Mouse (Mus musculus): ENCODE results near the gene Hoxa2.

Gene Hoxa2

DNA sequence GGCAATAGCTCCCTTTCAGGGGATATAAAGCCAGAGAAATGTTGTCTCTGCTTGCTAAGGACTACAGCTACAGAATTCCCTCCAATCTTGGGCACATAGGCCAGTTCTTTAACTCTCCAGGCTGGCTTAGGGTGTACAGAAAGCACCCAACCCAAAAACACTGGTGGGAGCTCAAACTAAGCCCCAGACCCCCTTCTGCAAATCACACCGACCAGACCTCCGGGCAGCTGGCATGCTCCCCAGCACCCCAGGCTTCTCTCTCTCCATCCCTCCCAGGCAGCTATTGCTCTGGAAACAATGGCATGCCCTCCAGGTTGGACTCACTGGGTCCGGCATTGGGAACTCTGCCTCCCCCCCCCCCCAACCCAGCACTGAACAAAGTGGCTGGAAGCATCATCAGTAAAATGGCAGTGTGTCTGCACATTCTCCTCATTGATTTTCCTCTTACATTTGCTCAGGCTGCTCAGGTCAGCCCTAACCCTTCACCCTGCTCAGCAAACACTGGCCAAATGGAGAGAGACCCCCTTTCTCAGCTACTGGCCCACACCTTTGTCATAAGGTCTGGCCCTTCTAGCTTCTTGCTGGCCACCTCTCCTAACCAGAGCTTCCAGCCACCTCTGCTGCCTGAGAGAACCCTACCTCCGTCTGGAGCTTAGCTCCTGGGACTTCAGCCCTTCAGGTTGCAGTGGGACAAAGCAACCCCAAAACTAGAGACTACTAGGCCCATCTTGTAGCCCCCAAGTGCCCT is 14.5 kb upstream of the Hoxa2 start:
- DNase-seq (ENCODE audit: low spot score) = no peak

DNA sequence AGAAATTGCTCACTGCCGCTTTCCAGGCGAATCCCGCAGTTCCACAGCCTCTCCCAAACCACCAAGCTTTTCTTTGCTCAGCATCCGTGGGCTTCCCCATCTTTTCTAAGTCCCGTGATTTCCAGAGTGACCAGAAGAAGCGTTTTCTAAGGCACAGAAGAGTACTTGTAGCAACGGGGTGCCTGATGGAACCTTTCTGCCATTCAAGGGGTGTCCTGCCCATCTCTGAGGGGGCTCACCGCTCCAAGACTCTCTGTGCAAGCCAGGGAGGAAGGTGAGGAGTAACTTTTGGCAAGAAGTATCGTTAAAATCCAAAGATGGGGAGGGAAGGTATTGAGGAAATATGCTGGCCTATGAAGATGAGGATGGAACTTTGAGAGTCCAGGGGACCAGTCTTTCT is 13.2 kb upstream of the Hoxa2 start:
- DNase-seq (ENCODE audit: low spot score) = no peak

GRCm38 (mm10) chr6:52177061-52177735 is 12.6 kb upstream of the Hoxa2 start, which contains the start of gene 5730596B20Rik:
Gene 5730596B20Rik, plus strand, starts transcription at chr6:52177498.
- no peak for DNase-seq (ENCODE audit: low spot score)

GRCm38 (mm10) chr6:52176391-52176790 is 11.8 kb upstream of the Hoxa2 start:
- no peak for DNase-seq (ENCODE audit: low spot score)

DNA sequence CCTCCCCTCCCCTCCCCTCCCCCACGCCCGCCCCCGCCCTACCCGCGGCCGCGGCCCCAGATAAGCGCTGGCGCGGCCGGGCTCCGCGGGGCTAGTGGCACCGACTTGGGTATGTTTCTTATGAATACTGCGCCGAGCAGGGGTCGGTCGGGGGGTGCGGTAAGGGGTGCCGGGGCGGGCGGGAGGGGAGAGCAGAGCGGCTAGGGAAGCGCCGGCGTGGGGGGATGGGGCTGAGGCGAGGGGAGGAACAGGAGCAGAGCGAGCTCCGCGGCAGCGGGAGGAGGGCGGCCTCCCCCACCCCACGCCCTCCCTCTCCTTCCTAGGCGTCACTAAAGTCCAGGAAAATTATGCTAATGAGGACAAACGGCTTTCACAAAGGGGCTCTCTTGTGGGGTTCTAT is 11.2 kb upstream of the Hoxa2 start:
- DNase-seq (ENCODE audit: low spot score) = no peak

DNA sequence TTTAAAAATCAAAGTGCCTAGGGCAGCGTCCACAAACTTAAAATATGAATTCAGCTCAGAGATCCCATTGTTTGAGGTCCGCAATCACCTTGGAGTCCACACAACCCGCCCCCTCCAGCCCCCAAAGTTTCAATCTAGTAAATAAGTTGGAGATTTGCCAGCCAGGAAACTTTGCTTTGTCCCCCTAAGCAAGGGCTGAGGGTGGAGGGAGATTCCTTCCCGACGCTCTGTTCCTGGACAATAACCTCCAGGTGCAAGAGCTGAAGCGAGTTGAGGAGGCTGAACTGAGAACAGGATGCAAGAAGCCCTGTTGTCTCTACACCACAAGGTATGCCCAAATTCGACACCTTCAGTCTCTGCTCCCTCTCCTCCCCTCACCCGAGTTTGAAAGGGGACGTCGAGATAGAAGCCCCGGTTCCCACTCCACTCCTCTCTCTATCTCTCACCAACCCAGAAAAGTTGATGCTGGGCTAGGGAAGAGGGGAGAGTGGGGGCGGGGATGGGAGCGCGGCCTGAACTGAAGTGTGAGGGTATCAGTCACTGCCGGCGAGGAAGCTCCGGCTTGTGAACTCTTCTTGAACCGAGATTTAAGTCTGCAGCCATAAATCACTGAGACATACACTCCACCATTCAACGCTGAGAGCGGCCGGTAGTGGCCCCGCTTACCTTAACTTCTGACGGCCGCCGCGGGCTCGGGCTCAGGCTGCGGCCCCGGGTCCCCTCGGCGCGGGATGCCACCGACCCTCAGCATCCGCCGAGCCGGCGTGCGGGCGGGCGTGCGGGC is 10.5 kb upstream of the Hoxa2 start:
- no peak for DNase-seq (ENCODE audit: low spot score)

DNA sequence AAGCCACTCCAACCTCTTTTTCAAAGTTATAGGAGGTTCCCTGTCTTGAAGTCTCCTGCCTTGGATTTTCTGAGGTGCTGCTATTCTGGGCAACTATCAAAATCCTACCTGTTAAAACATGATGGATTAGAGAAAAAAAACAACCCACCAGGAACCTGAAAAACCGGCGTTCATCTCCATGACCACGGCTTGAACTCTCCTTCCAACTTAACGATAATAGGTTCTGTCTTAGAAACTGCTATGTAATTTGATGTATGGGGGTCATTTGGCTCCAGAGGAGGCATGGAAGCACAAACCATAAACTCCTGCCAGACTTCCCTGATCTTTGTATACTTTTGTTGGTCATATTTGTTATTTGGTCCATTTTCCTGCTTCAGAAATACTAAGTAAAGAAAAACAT is 9.0 kb upstream of the Hoxa2 start:
- DNase-seq (ENCODE audit: low spot score) = no peak

- no peak for DNase-seq (ENCODE audit: low spot score)
Observed at GRCm38 (mm10) chr6:52172501-52172900, 7.9 kb upstream of the Hoxa2 start.

DNA sequence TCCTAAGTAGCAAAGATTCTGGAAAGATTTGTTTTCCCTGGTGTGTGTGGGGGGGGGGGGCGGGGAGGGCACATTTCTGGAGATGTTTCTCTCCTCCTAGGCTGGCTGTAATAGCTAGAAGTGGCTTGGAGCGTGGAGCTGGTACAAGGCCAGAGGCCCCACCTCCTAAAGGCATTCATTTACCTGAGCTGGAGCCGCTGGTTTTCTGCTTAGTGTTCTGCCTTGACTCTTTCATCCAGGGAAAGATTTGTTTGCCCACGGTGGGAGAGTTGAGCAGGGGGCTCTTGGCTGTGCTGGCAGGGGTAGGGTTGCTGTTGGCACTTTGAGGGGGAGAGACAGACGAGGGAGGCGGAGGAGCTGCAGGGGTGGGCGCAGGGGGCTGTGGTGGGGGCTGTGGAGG is 7.3 kb upstream of the Hoxa2 start:
- no peak for DNase-seq (ENCODE audit: low spot score)

DNA sequence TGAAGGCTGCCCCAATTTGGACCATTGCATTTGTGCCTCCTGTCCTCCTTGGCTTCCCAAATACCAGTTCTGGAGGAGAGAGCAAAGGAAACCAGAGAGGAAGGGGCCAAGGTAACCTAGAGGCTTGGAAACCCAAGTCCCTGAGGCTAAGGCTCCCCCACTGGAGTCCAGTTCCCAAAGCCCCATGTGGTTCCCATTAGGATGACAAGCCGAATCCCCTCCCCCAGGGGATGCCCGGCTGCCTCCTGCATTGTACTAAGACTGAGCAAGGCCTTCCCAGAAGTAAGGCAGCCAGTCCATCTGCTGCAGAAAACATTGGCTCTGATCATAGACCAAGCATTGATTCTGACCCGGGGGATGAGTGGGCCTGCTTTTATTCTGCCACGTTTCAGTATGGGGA is 6.7 kb upstream of the Hoxa2 start:
- DNase-seq (ENCODE audit: low spot score) = no peak

GRCm38 (mm10) chr6:52170898-52171223 is 6.2 kb upstream of the Hoxa2 start:
- no peak for DNase-seq (ENCODE audit: low spot score)

GRCm38 (mm10) chr6:52170166-52170897 is 5.7 kb upstream of the Hoxa2 start:
- no peak for DNase-seq (ENCODE audit: low spot score)

DNA sequence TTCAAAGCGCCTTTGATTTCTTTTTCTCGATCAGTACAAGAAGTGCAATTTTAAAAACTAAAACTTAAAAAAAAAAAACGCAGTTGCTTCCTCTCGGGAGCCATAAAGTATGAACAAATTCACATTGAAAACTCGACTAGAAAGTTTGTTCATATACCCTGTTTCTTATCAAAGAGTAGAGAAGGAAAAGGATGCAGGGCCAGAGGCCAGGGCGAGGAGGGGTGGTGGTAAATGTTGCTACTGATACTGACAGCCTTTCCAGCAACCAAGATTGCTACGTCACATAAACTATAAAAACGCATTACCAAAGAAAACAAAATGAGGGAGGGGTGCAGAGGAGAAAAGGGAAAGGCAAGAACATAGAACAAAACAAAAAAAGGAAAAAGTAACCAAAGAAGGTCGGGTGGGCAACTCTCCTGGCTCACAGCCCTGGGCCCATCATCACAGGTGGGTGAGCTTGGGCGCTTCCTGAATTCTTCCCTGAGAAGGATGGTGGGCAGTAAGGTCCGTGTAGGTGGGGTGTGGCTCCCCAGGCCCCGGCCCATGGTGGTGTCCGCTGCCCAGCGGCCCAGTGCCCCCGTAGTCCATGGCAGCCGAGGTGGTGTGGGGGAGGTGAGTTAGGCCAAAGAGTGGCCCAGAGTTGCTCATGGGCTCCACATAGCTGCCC is 5.0 kb upstream of the Hoxa2 start:
- no peak for DNase-seq (ENCODE audit: low spot score)

GRCm38 (mm10) chr6:52168191-52169055 is 3.8 kb upstream of the Hoxa2 start:
- no peak for DNase-seq (ENCODE audit: low spot score)

GRCm38 (mm10) chr6:52167736-52168161 is 3.1 kb upstream of the Hoxa2 start:
- DNase-seq (ENCODE audit: low spot score) = no peak

GRCm38 (mm10) chr6:52167176-52167575 is 2.5 kb upstream of the Hoxa2 start:
- no peak for DNase-seq (ENCODE audit: low spot score)

DNA sequence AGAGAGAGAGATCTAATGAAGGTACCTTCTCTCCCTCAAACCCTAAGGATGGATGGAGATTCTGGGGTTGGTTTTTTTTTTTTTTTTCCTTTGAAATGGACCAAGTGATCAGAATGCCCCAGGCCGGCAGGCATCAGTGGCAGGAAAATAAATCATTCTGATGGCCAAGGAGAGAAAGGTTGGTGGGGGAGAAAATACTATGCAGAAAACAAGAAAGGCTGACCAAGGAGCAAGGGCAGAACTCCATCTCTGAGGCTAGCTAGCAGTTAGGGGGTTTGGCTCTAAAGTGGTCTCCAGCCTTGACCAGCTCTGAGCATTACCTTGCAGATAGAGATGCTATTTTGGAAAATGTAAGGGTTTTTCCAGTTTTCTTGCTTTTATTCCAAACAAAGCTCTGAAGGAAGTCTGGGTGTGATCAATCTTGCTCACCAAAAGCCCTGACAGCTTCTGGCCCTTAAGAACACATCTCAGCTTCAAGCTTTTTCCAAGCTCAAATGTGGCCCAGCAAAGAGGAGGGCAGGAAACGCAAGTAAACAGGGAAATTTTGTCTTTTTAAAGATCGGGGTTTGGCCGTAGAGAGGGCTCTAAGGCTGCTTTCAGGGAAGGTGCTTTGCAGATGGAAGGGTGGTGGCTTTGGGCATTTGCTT is 1.9 kb upstream of the Hoxa2 start:
- DNase-seq (ENCODE audit: low spot score) = no peak

- no peak for DNase-seq (ENCODE audit: low spot score)
Observed at GRCm38 (mm10) chr6:52165441-52166370, 1.1 kb upstream of the Hoxa2 start.

DNA sequence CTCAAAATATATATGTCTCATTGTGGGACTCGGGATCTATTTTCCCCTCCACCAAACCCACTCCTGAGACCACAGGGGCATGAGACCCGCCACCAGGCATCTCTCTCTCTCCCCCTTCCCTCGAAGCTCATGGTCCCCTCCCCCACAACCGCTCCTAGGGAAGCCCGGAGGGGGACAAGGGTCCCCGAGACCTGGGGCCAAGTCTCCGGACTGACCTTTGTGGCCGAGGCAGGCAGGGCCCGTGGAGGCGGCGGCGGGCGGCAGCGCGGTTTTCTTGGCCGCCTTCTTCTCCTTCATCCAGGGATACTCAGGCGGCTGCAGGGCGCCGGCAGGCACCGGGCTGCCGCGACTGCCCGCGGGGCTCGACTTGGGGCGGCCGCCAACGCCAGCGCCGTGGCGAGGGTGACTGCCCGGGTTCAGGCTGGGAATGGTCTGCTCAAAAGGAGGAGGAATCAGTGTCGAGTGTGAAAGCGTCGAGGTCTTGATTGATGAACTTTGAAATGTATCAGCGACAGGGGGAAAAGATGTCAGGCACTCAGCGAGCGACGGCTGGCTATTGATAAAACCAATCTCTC is 493 bp downstream of the Hoxa2 start:
- no peak for DNase-seq (ENCODE audit: low spot score)

Measured in left cerebral cortex, adult 11 months (tissue).